Mouse (Mus musculus) left cerebral cortex, adult 9 months (tissue): ENCODE measurements around the gene Rgs7bp.

Experiments
- DNase-seq, 2 experiments: peaks; one replicate each; pipeline ENCODE4 v3.0.0; 2022; ENCODE audit warnings: low spot score in 2 of 2

The Rgs7bp gene

GRCm38 (mm10) chr13:105054181-105054940, at the start of gene Rgs7bp:
Gene Rgs7bp (minus strand): TSS chr13:105054930.
- peak; percentile 76 to 87 for DNase-seq

- DNase-seq: no peak
Observed at GRCm38 (mm10) chr13:105104385-105104784, 49.7 kb upstream of the Rgs7bp start.

GRCm38 (mm10) chr13:105100705-105101104, 46.0 kb upstream of the Rgs7bp start:
- DNase-seq: no peak

DNA sequence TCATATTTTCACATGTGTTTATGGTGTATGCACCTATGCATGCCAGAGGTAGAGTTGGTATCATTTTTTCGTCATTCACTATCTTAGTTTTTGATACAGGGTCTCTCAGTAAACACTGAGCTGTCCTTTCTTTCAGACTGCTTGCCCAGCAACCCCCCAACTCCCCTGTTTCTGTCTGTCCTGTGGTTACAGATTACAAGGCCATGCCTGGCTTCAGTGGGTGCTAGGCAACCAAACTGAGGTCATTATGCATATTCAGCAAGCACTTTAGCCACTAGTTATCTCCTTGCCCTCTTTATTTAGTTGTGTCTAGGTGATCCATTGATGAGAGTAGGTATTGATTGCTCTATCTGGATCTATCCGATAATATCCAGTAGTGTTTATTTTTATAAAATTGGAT, 41.6 kb upstream of the Rgs7bp start:
- DNase-seq: no peak

GRCm38 (mm10) chr13:105089276-105089675, 34.5 kb upstream of the Rgs7bp start:
- DNase-seq: no peak

- DNase-seq: no peak
Observed at GRCm38 (mm10) chr13:105081862-105082261, 27.1 kb upstream of the Rgs7bp start, which contains the start of gene 4933425L06Rik. Gene 4933425L06Rik (plus strand): TSS chr13:105082122.

- DNase-seq: no peak
Observed at GRCm38 (mm10) chr13:105066890-105067845, 12.4 kb upstream of the Rgs7bp start.

GRCm38 (mm10) chr13:105066119-105066518, 11.4 kb upstream of the Rgs7bp start:
- no peak for DNase-seq

GRCm38 (mm10) chr13:105055374-105055773, 644 bp upstream of the Rgs7bp start:
- DNase-seq: no peak

DNA sequence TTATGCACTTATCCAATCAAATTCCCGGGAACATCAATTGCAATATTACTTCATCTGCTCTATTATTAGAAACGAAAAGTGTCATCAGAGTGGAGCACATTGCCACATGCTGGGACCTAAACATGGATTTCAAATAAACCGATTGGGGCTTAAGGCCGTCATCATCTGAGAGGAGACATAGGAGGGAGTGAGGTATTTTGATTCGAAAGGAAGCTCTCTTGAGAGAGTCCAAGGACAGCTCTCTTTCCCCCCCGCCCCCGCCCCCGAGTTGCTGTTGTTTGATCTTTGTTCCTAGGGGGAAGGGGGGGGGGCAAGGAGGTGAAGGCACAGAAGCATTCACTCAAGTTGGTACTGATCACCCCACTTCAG, 195 bp upstream of the Rgs7bp start:
- DNase-seq: no peak

GRCm38 (mm10) chr13:105053618-105054017, 1.1 kb downstream of the Rgs7bp start:
- peak in 1 of 2 experiments; percentile 43 for DNase-seq

DNA sequence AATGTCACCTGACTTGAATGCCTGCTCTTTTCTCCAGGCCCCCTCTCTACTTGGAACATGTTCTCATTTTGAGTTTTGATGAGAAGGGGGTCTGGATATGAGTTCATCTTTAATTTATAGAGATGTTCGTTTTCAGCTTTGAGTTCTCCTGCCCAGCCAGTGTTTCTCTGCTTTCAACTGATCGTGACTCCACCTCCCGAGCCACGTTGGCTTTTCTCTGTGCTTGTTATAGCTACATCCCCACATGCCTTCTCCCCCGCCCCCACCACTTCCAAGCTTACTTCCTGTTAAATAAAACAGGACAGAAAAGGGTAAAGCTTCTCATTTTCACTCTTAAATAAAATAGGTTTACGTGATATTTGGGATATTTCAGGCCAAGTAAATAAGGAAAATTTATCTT, 3.3 kb downstream of the Rgs7bp start:
- no peak for DNase-seq

- no peak for DNase-seq
Observed at GRCm38 (mm10) chr13:105048662-105049061, 6.1 kb downstream of the Rgs7bp start.

DNA sequence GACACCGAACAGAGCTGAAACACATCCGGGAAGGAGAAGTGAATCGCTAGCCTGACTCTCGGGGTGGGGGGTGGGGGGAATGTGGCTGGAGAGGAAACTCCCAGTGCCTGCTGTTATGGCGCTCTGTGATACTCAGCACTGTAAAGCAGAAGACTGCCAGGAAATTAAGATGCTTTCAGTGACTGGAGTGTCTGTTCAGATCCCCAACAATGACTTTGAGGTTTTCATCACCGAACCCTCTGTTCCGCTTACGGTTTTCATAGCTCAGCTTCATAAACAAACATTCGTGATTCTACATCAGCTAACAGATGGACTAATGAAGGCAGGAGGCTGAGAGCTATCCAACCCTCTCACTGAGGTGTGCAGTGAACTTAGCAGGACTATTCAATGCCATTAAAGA, 7.4 kb downstream of the Rgs7bp start:
- DNase-seq: no peak

GRCm38 (mm10) chr13:105043882-105044281, 10.8 kb downstream of the Rgs7bp start:
- no peak for DNase-seq

DNA sequence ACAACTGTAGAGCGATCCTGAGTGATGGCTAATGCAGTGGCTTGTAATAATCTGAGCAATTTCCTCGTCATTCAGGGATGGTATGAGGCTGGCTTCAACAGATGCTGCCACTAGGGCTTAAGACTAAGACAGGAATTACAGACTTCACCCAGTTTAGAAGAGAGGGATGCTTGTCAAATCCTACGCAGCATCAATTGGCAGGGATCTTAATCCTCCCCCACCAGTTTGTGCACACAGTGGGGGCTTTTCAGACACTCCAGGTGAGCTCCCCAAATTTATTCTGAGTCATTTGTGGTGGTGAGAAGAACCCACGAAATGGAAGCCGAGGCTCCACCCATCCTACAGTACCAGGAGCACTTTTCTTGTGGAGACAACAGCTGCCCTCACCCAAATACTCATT, 16.4 kb downstream of the Rgs7bp start:
- DNase-seq: no peak

DNA sequence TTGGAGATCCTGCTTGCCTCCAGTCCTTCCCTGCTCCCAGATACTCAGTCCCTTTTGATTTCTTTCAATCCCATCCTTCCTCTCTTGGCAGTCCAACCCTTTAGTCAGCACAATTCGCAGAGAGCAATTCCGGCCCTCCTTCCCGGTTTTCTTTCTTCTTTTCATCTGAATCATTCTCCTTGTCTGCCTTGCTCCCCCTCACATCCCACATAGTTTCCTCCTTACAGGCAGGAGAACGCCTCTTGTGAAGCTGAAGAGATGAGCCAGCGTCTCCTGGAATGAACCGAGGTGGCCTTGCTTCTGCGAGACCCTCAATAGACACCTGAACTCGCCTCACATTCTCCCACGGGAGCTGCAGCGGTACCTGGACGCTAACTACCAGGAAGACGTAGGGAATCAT, 16.9 kb downstream of the Rgs7bp start:
- DNase-seq: peak; percentile 37 to 66

DNA sequence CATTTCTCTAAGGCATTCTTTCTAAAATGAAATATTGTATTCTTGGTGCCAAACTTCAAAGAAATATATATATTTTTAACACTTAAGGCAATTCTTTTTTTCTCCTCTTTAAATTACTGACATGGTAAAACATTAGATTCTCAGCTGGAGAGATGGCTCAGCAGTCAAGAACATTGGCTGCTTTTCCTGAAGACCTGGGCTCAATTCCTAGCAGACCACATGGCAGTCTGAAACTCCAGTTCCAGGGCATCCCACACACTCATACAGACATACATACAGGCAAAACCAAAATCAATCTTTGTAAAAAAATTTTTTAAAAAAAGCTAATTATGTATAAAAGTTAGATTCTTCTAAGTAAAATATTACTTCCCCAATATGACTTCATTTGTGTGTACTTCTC, 22.8 kb downstream of the Rgs7bp start:
- DNase-seq: no peak

DNA sequence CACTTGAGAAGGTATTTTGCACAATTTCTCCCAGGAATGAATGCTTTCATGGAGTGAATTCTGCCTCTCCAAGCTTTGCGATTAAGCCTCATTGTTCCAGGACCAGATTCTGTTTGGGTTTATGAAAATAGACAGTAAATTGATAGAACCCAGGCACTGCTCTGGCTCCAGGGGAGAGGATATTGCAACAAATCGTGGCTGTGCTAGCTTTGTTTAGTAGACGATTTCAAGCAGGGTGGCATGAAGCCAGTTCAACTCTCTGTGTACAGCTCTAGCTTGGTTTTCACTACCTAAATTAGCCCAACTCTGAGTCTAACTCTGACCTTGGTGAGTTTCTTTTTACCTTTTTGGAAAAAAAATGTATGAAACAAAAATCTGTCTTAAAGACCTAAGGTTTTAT, 26.5 kb downstream of the Rgs7bp start:
- DNase-seq: no peak

DNA sequence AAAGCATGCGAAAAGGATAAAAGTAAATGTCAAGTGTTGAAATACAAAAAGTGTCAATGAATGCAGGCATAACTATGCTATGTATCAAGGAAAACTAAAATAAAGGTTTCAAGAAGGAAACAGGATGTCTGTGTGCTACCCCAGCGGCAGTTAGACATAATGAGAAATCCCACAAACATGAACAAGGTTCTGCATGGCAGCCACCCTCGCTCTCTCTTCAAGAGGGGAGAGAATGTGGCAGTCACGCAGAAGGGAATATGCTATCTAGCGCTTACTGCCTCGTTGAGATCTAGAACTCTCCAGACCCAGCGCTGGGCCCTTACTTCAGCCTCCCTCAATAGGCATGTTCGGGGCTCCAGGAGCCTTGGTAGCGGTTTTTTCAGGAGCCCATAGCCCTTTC, 38.2 kb downstream of the Rgs7bp start:
- no peak for DNase-seq

DNA sequence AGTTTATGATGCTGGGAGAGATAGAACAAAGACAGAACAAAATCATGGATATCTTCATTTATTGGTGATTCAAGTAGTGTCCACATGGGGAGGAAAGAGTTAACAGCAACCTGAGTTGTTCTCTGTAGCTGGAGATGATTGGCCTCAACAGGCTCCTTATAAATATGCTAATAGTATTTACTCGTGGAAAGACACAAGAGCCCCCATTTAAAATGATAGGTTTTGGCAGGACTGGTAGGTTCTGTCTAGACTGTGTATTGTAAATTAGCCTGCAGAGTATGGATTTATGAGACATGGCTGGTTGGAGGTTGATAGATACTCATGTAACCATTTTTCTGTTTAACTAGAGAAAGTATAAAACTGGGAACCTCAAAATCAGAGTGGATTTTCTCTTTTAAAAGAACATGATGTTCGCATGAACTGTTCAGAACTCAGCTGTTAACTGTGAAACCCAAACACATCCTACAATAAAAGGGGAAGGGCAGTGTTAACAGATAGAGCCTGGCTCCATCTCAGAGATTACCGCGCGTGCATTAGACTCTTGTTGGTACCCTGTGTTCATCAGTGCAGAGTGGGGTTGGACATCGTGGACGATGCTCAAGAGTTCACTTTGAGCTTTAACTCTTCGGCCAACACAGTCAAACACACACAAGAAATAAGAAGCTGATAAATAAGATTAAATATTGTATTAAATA, 38.9 kb downstream of the Rgs7bp start:
- DNase-seq: no peak

DNA sequence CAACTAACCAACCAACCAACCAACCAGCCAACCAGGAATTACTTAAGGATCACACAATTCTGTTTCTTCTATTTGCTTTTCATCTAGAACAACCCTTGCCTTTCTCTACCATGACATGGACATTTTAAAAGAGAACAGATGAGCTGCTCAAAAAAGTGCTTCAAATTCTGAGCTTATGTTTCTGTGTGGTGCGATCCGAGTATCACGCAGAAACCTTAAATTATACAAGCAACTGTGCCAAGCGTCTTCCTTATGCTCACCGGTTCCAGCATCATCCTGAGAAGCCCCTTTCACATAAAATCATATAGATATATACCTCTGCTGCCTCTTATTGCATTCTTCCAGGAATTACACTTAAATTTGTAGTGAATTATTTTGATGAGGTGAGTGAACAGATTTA, 43.4 kb downstream of the Rgs7bp start:
- DNase-seq: no peak
